Mouse (Mus musculus) left cerebral cortex, adult 11 months (tissue): ENCODE measurements around the gene Pgm2.

Source experiments
- DNase-seq: peaks from one replicate; pipeline ENCODE4 v3.0.0; 2022; ENCODE audit warnings: low spot score

Gene Pgm2

GRCm38 (mm10) chr5:64092748-64093292 is at the start of gene Pgm2:
Gene Pgm2 (plus strand): TSS chr5:64092950.
- DNase-seq, result peak; percentile 59

GRCm38 (mm10) chr5:64043694-64044453 is 48.9 kb upstream of the Pgm2 start:
- no peak for DNase-seq

- peak; percentile 38 for DNase-seq
Measured at GRCm38 (mm10) chr5:64044790-64045189, 48.0 kb upstream of the Pgm2 start.

- no peak for DNase-seq
Measured at GRCm38 (mm10) chr5:64045502-64045901, 47.2 kb upstream of the Pgm2 start.

- DNase-seq, result no peak
Measured at GRCm38 (mm10) chr5:64046995-64047394, 45.8 kb upstream of the Pgm2 start.

GRCm38 (mm10) chr5:64047921-64048320 is 44.8 kb upstream of the Pgm2 start:
- DNase-seq, result no peak

GRCm38 (mm10) chr5:64048605-64049004 is 44.1 kb upstream of the Pgm2 start:
- DNase-seq, result no peak

- no peak for DNase-seq
Measured at GRCm38 (mm10) chr5:64049256-64049655, 43.5 kb upstream of the Pgm2 start.

- no peak for DNase-seq
Measured at GRCm38 (mm10) chr5:64053010-64053409, 39.7 kb upstream of the Pgm2 start.

- DNase-seq, result no peak
Measured at GRCm38 (mm10) chr5:64056210-64056609, 36.5 kb upstream of the Pgm2 start.

GRCm38 (mm10) chr5:64060881-64061280 is 31.9 kb upstream of the Pgm2 start:
- DNase-seq, result no peak

GRCm38 (mm10) chr5:64061643-64062042 is 31.1 kb upstream of the Pgm2 start:
- no peak for DNase-seq

- DNase-seq, result no peak
Measured at GRCm38 (mm10) chr5:64062882-64063621, 29.7 kb upstream of the Pgm2 start.

- no peak for DNase-seq
Measured at GRCm38 (mm10) chr5:64063622-64064355, 29.0 kb upstream of the Pgm2 start.

GRCm38 (mm10) chr5:64064401-64064800 is 28.3 kb upstream of the Pgm2 start:
- no peak for DNase-seq

GRCm38 (mm10) chr5:64065497-64066046 is 27.2 kb upstream of the Pgm2 start:
- DNase-seq, result no peak

- DNase-seq, result no peak
Measured at GRCm38 (mm10) chr5:64066159-64066558, 26.6 kb upstream of the Pgm2 start.

- DNase-seq, result no peak
Measured at GRCm38 (mm10) chr5:64067576-64067975, 25.2 kb upstream of the Pgm2 start.

- peak; percentile 34 for DNase-seq
Measured at GRCm38 (mm10) chr5:64070081-64070673, 22.6 kb upstream of the Pgm2 start.

- no peak for DNase-seq
Measured at GRCm38 (mm10) chr5:64070742-64071476, 21.8 kb upstream of the Pgm2 start.

GRCm38 (mm10) chr5:64074455-64074854 is 18.3 kb upstream of the Pgm2 start:
- DNase-seq, result no peak
